Mouse (Mus musculus) small intestine, adult 2 months (tissue): ENCODE measurements at regions not wholly inside any gene's neighbourhood (a gene's known extent, or its start where the extent isn't known, plus 50 kb on each side); places are given as distances from the start of the nearest gene placed in this dataset.

Experiments used
- CTCF ChIP-seq: fragments of 200-500 bp; IDR thresholded peaks from 2 replicates; pipeline ENCODE4 v1.5.1; 2012; ENCODE audit warnings: low read depth, mild to moderate bottlenecking, control low read depth, inconsistent platforms, low read length, moderate library complexity, mixed read lengths; ENCODE audit not compliant: insufficient replicate concordance, insufficient read length; ENCODE audit errors: extremely low read depth
- POLR2A ChIP-seq: fragments of 200-500 bp; IDR thresholded peaks from 2 replicates; pipeline ENCODE4 v1.6.1; 2012; ENCODE audit warnings: low read depth, mild to moderate bottlenecking, control low read depth, inconsistent platforms, low read length, moderate library complexity

- TF ChIP-seq POLR2A (no peak), CTCF (no peak)
Observed at GRCm38 (mm10) chr10:24490432-24490831, 104.8 kb upstream of the Ccn2 start.
